Mouse (Mus musculus): ENCODE results near the gene Zfp36l2. TPM values are rescaled to one million over a fixed set of nuclear protein-coding genes. Genes with fewer than 3 reads are reported as not detected.

Zfp36l2 gene
- total RNA-seq, 4 experiments from 2014 or later: 19.9 to 27.1 (median 24.2) TPM

- no peak for DNase-seq (ENCODE audit: low spot score in 2 of 2)
Measured at GRCm38 (mm10) chr17:84177481-84177880, 10.3 kb downstream of the Zfp36l2 start.

GRCm38 (mm10) chr17:84176446-84176845 is 11.3 kb downstream of the Zfp36l2 start:
- no peak for DNase-seq (ENCODE audit: low spot score in 2 of 2)

- DNase-seq (ENCODE audit: low spot score in 2 of 2): no peak
Measured at GRCm38 (mm10) chr17:84175196-84175595, 12.6 kb downstream of the Zfp36l2 start.

- no peak for DNase-seq (ENCODE audit: low spot score in 2 of 2)
Measured at GRCm38 (mm10) chr17:84167377-84167776, 20.4 kb downstream of the Zfp36l2 start.

- DNase-seq (ENCODE audit: low spot score in 2 of 2): no peak
Measured at GRCm38 (mm10) chr17:84166135-84166860, 21.4 kb downstream of the Zfp36l2 start.

- no peak for DNase-seq (ENCODE audit: low spot score in 2 of 2)
Measured at GRCm38 (mm10) chr17:84165735-84166134, 22.0 kb downstream of the Zfp36l2 start.

GRCm38 (mm10) chr17:84164146-84164545 is 23.6 kb downstream of the Zfp36l2 start:
- no peak for DNase-seq (ENCODE audit: low spot score in 2 of 2)

GRCm38 (mm10) chr17:84163066-84163785 is 24.5 kb downstream of the Zfp36l2 start:
- DNase-seq (ENCODE audit: low spot score in 2 of 2): no peak

GRCm38 (mm10) chr17:84162211-84162760 is 25.5 kb downstream of the Zfp36l2 start:
- no peak for DNase-seq (ENCODE audit: low spot score in 2 of 2)

GRCm38 (mm10) chr17:84161231-84161854 is 26.4 kb downstream of the Zfp36l2 start:
- DNase-seq (ENCODE audit: low spot score in 2 of 2): no peak

- no peak for DNase-seq (ENCODE audit: low spot score in 2 of 2)
Measured at GRCm38 (mm10) chr17:84158891-84159290, 28.9 kb downstream of the Zfp36l2 start.

GRCm38 (mm10) chr17:84158461-84158795 is 29.3 kb downstream of the Zfp36l2 start:
- no peak for DNase-seq (ENCODE audit: low spot score in 2 of 2)

- no peak for DNase-seq (ENCODE audit: low spot score in 2 of 2)
Measured at GRCm38 (mm10) chr17:84157743-84158460, 29.8 kb downstream of the Zfp36l2 start.

GRCm38 (mm10) chr17:84156748-84157742 is 30.7 kb downstream of the Zfp36l2 start:
- no peak for DNase-seq (ENCODE audit: low spot score in 2 of 2)

- DNase-seq (ENCODE audit: low spot score in 2 of 2): no peak
Measured at GRCm38 (mm10) chr17:84156227-84156573, 31.5 kb downstream of the Zfp36l2 start.

- no peak for DNase-seq (ENCODE audit: low spot score in 2 of 2)
Measured at GRCm38 (mm10) chr17:84155516-84156226, 32.1 kb downstream of the Zfp36l2 start.

GRCm38 (mm10) chr17:84155029-84155338 is 32.8 kb downstream of the Zfp36l2 start:
- no peak for DNase-seq (ENCODE audit: low spot score in 2 of 2)

GRCm38 (mm10) chr17:84154302-84155028 is 33.3 kb downstream of the Zfp36l2 start:
- DNase-seq (ENCODE audit: low spot score in 2 of 2): no peak

Measured in left cerebral cortex, adult 8-10 months (tissue).